Mouse (Mus musculus) stomach, embryonic 14.5 days (tissue): Measurements from ENCODE around the gene Tef. TPM values are rescaled to one million over a fixed set of nuclear protein-coding genes. Genes with fewer than 3 reads are reported as not detected.

ENCODE experiments used
- ATAC-seq: fragments of 200-750 bp; cut with Nextera tagmentation; 2 replicates; pipeline ENCODE4 v1.8.0; 2017; ENCODE audit warnings: low read depth, moderate TSS enrichment; ENCODE audit not compliant: insufficient number of reproducible peaks, insufficient read depth, low FRiP score
- H3K27ac ChIP-seq: fragments of 300-500 bp; sonication (generic); 2 replicates; pipeline ENCODE4 v1.5.1; 2014; ENCODE audit warnings: mild to moderate bottlenecking, low read length, moderate library complexity, mixed read lengths
- H3K27me3 ChIP-seq: fragments of 300-500 bp; sonication (generic); 2 replicates; pipeline ENCODE4 v1.6.1; 2014; ENCODE audit warnings: low read length, control low read depth, mixed read lengths; ENCODE audit not compliant: control insufficient read depth, insufficient read depth
- H3K36me3 ChIP-seq: fragments of 300-500 bp; sonication (generic); 2 replicates; pipeline ENCODE4 v1.6.1; 2014; ENCODE audit warnings: mild to moderate bottlenecking, control low read depth, low read length, moderate library complexity, mixed read lengths; ENCODE audit not compliant: control insufficient read depth, insufficient read depth
- H3K4me1 ChIP-seq: fragments of 300-500 bp; sonication (generic); 2 replicates; pipeline ENCODE4 v1.6.1; 2014; ENCODE audit warnings: low read length, control low read depth, mixed read lengths; ENCODE audit not compliant: control insufficient read depth, insufficient read depth
- H3K4me2 ChIP-seq: fragments of 300-500 bp; sonication (generic); replicated peaks from 2 replicates; pipeline ENCODE4 v1.6.1; 2014; ENCODE audit warnings: low read depth, low read length, control low read depth
- H3K4me3 ChIP-seq: fragments of 300-500 bp; sonication (generic); 2 replicates; pipeline ENCODE4 v1.5.1; 2014; ENCODE audit warnings: low read depth, low read length, control low read depth
- H3K9ac ChIP-seq: fragments of 300-500 bp; sonication (generic); replicated peaks from 2 replicates; pipeline ENCODE4 v1.6.1; 2014; ENCODE audit warnings: low read depth, mild to moderate bottlenecking, control low read depth, low read length, moderate library complexity, mixed read lengths
- H3K9me3 ChIP-seq: fragments of 300-500 bp; sonication (generic); 2 replicates; pipeline ENCODE4 v1.6.1; 2016; ENCODE audit warnings: low read depth, low read length, control low read depth; ENCODE audit not compliant: control insufficient read depth
- WGBS: fragments of 180-500 bp; shearing (Covaris S2); extraction: QIAGEN DNeasy Blood & Tissue Kit; methylation state at CpG from one replicate; pipeline ENCODE4 v1.1.7; 2014; 5-methylcytosine and 5-hydroxymethylcytosine counted together
- polyA plus RNA-seq: library from polyadenylated mRNA; unstranded; fragments of >200 nt; fragmentation: Nextera tagmentation; extraction: Ambion mirVana; gene quantifications from 2 replicates; pipeline ENCODE4 v1.2.1, GENCODE M21; 2014

Gene Tef
- polyA plus RNA-seq, 1 experiment from 2014 or later: 23.7 TPM

DNA sequence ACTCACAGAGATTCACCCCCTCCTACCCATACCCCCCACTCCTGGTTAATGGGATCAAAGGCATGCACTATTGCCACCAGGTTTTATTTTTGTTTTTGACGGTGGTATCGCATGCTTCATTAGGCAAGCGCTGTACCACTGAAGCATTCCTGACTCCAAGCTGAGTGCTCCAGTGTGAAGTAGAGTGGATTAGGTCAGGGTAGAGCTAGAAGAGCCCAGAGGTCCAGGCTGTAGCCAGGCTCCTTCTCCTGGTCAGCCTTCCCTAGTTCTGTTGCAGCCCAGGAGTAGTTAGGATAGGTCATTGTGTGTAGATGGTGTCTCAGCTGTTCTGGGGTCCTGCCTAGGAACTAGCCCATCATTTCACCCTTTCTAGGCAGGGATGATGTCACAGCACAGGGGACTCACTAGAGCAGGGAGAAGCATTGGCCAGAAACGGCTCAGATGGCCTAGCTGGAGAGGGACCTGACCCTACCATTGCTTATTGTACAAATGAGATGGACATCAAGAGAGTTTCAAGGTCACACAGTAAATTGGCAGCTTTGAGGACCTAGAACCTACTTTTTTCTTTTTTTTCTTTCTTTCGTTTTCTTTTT lies 42.9 kb downstream of the Tef start:
- H3K4me2 ChIP-seq: no peak overlapping the region
- no peaks in the 10 kb centered on the region for H3K27me3 ChIP-seq
- no peak for ATAC-seq
- H3K9ac ChIP-seq: no peak overlapping the region
- peaks cover 19% of the 10 kb centered on the region for H3K36me3 ChIP-seq
- WGBS: 83% methylated on average over 5 of the region's 5 CpGs
- no peak overlapping the region for H3K27ac ChIP-seq
- H3K4me1 ChIP-seq: no peaks in the 10 kb centered on the region
- H3K9me3 ChIP-seq: no peaks in the 10 kb centered on the region
- no peak overlapping the region for H3K4me3 ChIP-seq

DNA sequence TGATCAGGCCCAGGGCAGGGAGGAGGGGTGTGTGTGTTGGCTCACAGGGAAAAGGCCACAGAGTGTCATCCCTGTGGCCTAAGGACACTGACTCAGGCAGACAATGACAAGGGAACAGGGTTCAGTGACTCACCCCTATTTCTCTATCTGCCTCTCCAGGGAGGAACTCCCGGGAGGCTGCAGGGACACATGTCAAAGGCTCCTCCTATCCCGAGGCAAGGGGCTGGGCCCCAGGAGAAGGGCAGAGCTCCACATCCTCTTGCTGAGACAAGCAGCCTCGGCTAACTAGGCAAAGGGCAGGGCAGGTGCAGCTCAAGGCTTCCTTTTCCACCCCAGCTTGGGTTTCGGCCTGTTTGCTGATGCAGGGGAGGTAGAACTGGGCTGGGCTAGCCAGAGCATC lies 43.5 kb downstream of the Tef start:
- Histone ChIP-seq H3K36me3 (peaks cover 25% of the 10 kb centered on the region), H3K27ac (no peak overlapping the region), H3K4me1 (no peaks in the 10 kb centered on the region), H3K27me3 (no peaks in the 10 kb centered on the region), H3K9ac (no peak overlapping the region), H3K4me3 (no peak overlapping the region), H3K4me2 (no peak overlapping the region), H3K9me3 (no peaks in the 10 kb centered on the region)
- no peak for ATAC-seq
- 27% methylated on average over 4 of the region's 4 CpGs for WGBS

DNA sequence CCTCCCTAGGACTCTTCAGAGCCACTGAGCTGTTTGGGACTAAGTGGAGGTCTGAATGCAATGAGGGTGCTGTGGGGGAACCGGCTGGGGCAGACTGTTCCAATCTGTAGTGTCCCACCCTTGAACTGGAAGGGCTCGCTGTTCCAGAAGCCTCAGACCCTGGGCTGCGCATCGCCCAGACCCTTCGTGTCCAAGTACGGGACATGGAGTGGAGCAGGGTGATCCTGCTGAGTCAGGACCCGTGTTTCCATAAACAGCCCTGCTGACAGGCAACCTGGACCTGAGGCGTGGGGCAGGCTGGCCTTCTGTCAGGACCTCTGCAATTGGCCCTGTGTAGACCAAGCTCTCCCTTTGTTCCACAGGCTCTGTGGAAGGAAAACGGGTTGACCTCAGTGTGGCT lies 44.5 kb downstream of the Tef start:
- no peak overlapping the region for H3K9ac ChIP-seq
- 87% methylated on average over 9 of the region's 9 CpGs for WGBS
- no peaks in the 10 kb centered on the region for H3K4me1 ChIP-seq
- no peaks in the 10 kb centered on the region for H3K27me3 ChIP-seq
- no peak overlapping the region for H3K27ac ChIP-seq
- no peak overlapping the region for H3K4me3 ChIP-seq
- H3K36me3 ChIP-seq: peaks cover 36% of the 10 kb centered on the region
- no peaks in the 10 kb centered on the region for H3K9me3 ChIP-seq
- H3K4me2 ChIP-seq: no peak overlapping the region
- ATAC-seq: no peak

DNA sequence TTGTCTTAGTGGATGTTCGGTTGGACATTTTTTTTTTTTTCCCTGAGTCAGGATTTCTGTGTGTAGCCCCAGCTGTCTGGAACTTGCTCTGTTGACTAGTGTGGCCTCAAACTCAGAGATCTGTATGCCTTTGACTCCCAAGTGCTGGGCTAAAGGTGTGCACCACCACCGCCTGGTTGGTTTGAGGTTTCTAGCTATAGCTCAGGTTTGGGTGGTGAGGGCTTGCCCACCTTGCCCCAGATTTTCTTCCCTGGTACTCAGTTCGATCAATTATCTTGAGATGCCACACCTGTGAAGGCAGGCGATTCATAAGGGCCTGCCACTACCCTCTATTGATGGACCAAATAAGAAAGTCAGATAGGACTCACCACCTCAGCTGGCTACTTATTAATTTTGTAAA lies 44.9 kb downstream of the Tef start:
- H3K27me3 ChIP-seq: no peaks in the 10 kb centered on the region
- H3K9ac ChIP-seq: no peak overlapping the region
- H3K36me3 ChIP-seq: peaks cover 38% of the 10 kb centered on the region
- H3K4me2 ChIP-seq: no peak overlapping the region
- H3K27ac ChIP-seq: no peak overlapping the region
- no peaks in the 10 kb centered on the region for H3K9me3 ChIP-seq
- ATAC-seq: no peak
- no peak overlapping the region for H3K4me3 ChIP-seq
- 76% methylated on average over 4 of the region's 4 CpGs for WGBS
- H3K4me1 ChIP-seq: no peaks in the 10 kb centered on the region

GRCm38 (mm10) chr15:81847861-81848260 lies 45.6 kb downstream of the Tef start:
- no peak overlapping the region for H3K27ac ChIP-seq
- no peak overlapping the region for H3K4me2 ChIP-seq
- ATAC-seq: no peak
- H3K4me1 ChIP-seq: no peaks in the 10 kb centered on the region
- 82% methylated on average over 5 of the region's 5 CpGs for WGBS
- peaks cover 42% of the 10 kb centered on the region for H3K36me3 ChIP-seq
- H3K27me3 ChIP-seq: no peaks in the 10 kb centered on the region
- no peak overlapping the region for H3K4me3 ChIP-seq
- H3K9ac ChIP-seq: no peak overlapping the region
- H3K9me3 ChIP-seq: no peaks in the 10 kb centered on the region

GRCm38 (mm10) chr15:81848301-81848700 lies 46.1 kb downstream of the Tef start:
- Histone ChIP-seq H3K27ac (no peak overlapping the region), H3K4me1 (no peaks in the 10 kb centered on the region), H3K9ac (no peak overlapping the region), H3K4me2 (no peak overlapping the region), H3K4me3 (no peak overlapping the region), H3K36me3 (peaks cover 42% of the 10 kb centered on the region), H3K9me3 (no peaks in the 10 kb centered on the region), H3K27me3 (no peaks in the 10 kb centered on the region)
- 45% methylated on average over 7 of the region's 7 CpGs for WGBS
- ATAC-seq: no peak

DNA sequence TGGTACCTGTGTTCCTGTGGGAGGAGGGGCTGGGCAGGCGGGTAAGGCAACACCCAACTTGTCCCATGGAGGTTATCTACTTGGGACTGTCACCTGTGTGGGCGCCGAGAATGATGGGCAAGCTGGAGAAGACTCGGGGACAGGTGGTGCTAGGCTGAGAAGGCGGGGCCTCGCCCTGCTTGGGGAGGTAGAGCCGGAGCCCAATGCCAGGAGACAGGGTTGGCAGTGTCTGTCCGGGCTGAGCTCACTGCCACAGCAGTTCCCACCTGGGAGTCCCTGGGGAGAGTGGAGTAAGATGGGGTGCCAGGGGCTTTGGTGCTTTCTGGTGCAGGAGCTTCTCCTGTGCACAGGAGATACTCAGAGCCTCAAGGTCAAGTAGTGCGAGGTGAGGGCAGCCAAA lies 46.9 kb downstream of the Tef start:
- peaks cover 42% of the 10 kb centered on the region for H3K36me3 ChIP-seq
- H3K9ac ChIP-seq: no peak overlapping the region
- no peak overlapping the region for H3K27ac ChIP-seq
- H3K4me1 ChIP-seq: no peaks in the 10 kb centered on the region
- H3K4me3 ChIP-seq: no peak overlapping the region
- no peaks in the 10 kb centered on the region for H3K9me3 ChIP-seq
- no peaks in the 10 kb centered on the region for H3K27me3 ChIP-seq
- ATAC-seq: peak; percentile 11; the same call in 1 of the 2 replicates
- H3K4me2 ChIP-seq: no peak overlapping the region
- 81% methylated on average over 9 of the region's 9 CpGs for WGBS

GRCm38 (mm10) chr15:81850718-81851117 lies 48.5 kb downstream of the Tef start:
- no peak overlapping the region for H3K9ac ChIP-seq
- ATAC-seq: no peak
- WGBS: 72% methylated on average over 14 of the region's 14 CpGs
- H3K9me3 ChIP-seq: no peaks in the 10 kb centered on the region
- H3K4me2 ChIP-seq: no peak overlapping the region
- H3K4me3 ChIP-seq: no peak overlapping the region
- no peaks in the 10 kb centered on the region for H3K4me1 ChIP-seq
- no peak overlapping the region for H3K27ac ChIP-seq
- peaks cover 42% of the 10 kb centered on the region for H3K36me3 ChIP-seq
- H3K27me3 ChIP-seq: no peaks in the 10 kb centered on the region

- ATAC-seq: no peak
- H3K4me3 ChIP-seq: no peak overlapping the region
- H3K36me3 ChIP-seq: peaks cover 42% of the 10 kb centered on the region
- no peaks in the 10 kb centered on the region for H3K27me3 ChIP-seq
- H3K9ac ChIP-seq: no peak overlapping the region
- WGBS: 94% methylated on average over 15 of the region's 15 CpGs
- no peaks in the 10 kb centered on the region for H3K4me1 ChIP-seq
- no peak overlapping the region for H3K27ac ChIP-seq
- H3K9me3 ChIP-seq: no peaks in the 10 kb centered on the region
- H3K4me2 ChIP-seq: no peak overlapping the region
Observed at GRCm38 (mm10) chr15:81851375-81851774, 49.2 kb downstream of the Tef start.
